Mouse (Mus musculus): ENCODE data around the gene Cdh23.

- TF ChIP-seq CTCF (IDR thresholded peaks at IDR 0.05; ENCODE audit: low read depth) (no peak), EP300 (IDR thresholded peaks at IDR 0.05; ENCODE audit: low read depth) (no peak)
These were observed 57.0 kb downstream of the Cdh23 start for GRCm38 (mm10) chr10:60639291-60639690.

Measured in heart, postnatal 0 days (tissue).